Mouse (Mus musculus): ENCODE measurements around the gene H2afy2. TPM values are rescaled to one million over a fixed set of nuclear protein-coding genes. Genes with fewer than 3 reads are reported as not detected.

H2afy2 gene
- polyA plus RNA-seq, 1 experiment from 2014 or later: 235 TPM

GRCm38 (mm10) chr10:61729181-61729580, 54.8 kb downstream of the H2afy2 start:
- no peak overlapping the region for H3K4me3 ChIP-seq (ENCODE audit: low read depth, low read length)
- no peak for DNase-seq (ENCODE audit: low spot score)
- ATAC-seq (ENCODE audit: low FRiP score): no peak
- no peak overlapping the region for H3K4me2 ChIP-seq (replicated peaks; ENCODE audit: low read depth, low read length)
- H3K27me3 ChIP-seq (ENCODE audit: control insufficient read depth, insufficient read depth, low read length): no peaks in the 10 kb centered on the region
- no peaks in the 10 kb centered on the region for H3K36me3 ChIP-seq (ENCODE audit: control insufficient read depth, insufficient read depth, low read length)
- no peaks in the 10 kb centered on the region for H3K9me3 ChIP-seq (ENCODE audit: control insufficient read depth, low read length)
- no peak overlapping the region for H3K27ac ChIP-seq (ENCODE audit: low read depth, low read length)
- H3K4me1 ChIP-seq (replicated peaks; ENCODE audit: control insufficient read depth, insufficient read depth, low read length): no peaks in the 10 kb centered on the region
- 77% methylated on average over 11 of the region's 11 CpGs for WGBS
- H3K9ac ChIP-seq (ENCODE audit: low read depth, low read length): no peak overlapping the region

GRCm38 (mm10) chr10:61723271-61723670, 60.7 kb downstream of the H2afy2 start:
- H3K4me2 ChIP-seq (replicated peaks; ENCODE audit: low read depth, low read length): no peak overlapping the region
- no peaks in the 10 kb centered on the region for H3K27me3 ChIP-seq (ENCODE audit: control insufficient read depth, insufficient read depth, low read length)
- no peak for ATAC-seq (ENCODE audit: low FRiP score)
- H3K4me3 ChIP-seq (ENCODE audit: low read depth, low read length): no peak overlapping the region
- H3K36me3 ChIP-seq (ENCODE audit: control insufficient read depth, insufficient read depth, low read length): no peaks in the 10 kb centered on the region
- no peak overlapping the region for H3K9ac ChIP-seq (ENCODE audit: low read depth, low read length)
- 76% methylated on average over 6 of the region's 6 CpGs for WGBS
- no peak overlapping the region for H3K27ac ChIP-seq (ENCODE audit: low read depth, low read length)
- no peaks in the 10 kb centered on the region for H3K4me1 ChIP-seq (replicated peaks; ENCODE audit: control insufficient read depth, insufficient read depth, low read length)
- no peak for DNase-seq (ENCODE audit: low spot score)
- H3K9me3 ChIP-seq (ENCODE audit: control insufficient read depth, low read length): no peaks in the 10 kb centered on the region

DNA sequence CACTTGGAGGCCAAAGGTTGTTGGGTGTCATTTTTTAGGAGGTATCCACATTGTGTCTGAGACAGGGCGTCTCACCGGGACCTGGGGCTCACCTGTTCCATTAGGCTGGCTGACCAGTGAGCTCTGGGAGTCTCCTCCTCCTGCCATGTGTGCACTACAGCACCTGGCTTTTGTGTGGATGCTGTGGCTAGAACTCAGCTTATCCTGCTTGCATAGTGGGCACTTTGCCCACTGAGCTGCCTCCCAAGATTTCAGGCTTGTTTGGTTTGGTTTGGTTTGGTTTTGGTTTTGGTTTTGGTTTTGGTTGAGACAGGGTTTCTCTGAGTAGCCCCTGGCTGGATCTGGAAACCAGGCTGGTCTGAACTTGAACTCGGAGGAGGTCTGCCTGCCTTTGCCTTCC, 61.7 kb downstream of the H2afy2 start:
- DNase-seq (ENCODE audit: low spot score) (no peak), ATAC-seq (ENCODE audit: low FRiP score) (no peak)
- no peaks in the 10 kb centered on the region for H3K4me1 ChIP-seq (replicated peaks; ENCODE audit: control insufficient read depth, insufficient read depth, low read length)
- WGBS: 79% methylated on average over 3 of the region's 3 CpGs
- H3K36me3 ChIP-seq (ENCODE audit: control insufficient read depth, insufficient read depth, low read length): no peaks in the 10 kb centered on the region
- H3K4me2 ChIP-seq (replicated peaks; ENCODE audit: low read depth, low read length): no peak overlapping the region
- no peaks in the 10 kb centered on the region for H3K27me3 ChIP-seq (ENCODE audit: control insufficient read depth, insufficient read depth, low read length)
- no peak overlapping the region for H3K4me3 ChIP-seq (ENCODE audit: low read depth, low read length)
- H3K9me3 ChIP-seq (ENCODE audit: control insufficient read depth, low read length): no peaks in the 10 kb centered on the region
- no peak overlapping the region for H3K9ac ChIP-seq (ENCODE audit: low read depth, low read length)
- no peak overlapping the region for H3K27ac ChIP-seq (ENCODE audit: low read depth, low read length)

GRCm38 (mm10) chr10:61720331-61720730, 63.6 kb downstream of the H2afy2 start:
- Histone ChIP-seq H3K4me1 (replicated peaks; ENCODE audit: control insufficient read depth, insufficient read depth, low read length) (no peaks in the 10 kb centered on the region), H3K27me3 (ENCODE audit: control insufficient read depth, insufficient read depth, low read length) (peaks cover 4% of the 10 kb centered on the region), H3K36me3 (ENCODE audit: control insufficient read depth, insufficient read depth, low read length) (no peaks in the 10 kb centered on the region), H3K4me2 (replicated peaks; ENCODE audit: low read depth, low read length) (no peak overlapping the region), H3K9me3 (ENCODE audit: control insufficient read depth, low read length) (no peaks in the 10 kb centered on the region), H3K9ac (ENCODE audit: low read depth, low read length) (no peak overlapping the region), H3K27ac (ENCODE audit: low read depth, low read length) (no peak overlapping the region), H3K4me3 (ENCODE audit: low read depth, low read length) (no peak overlapping the region)
- WGBS: 89% methylated on average over 7 of the region's 7 CpGs
- DNase-seq (ENCODE audit: low spot score) (no peak), ATAC-seq (ENCODE audit: low FRiP score) (no peak)

DNA sequence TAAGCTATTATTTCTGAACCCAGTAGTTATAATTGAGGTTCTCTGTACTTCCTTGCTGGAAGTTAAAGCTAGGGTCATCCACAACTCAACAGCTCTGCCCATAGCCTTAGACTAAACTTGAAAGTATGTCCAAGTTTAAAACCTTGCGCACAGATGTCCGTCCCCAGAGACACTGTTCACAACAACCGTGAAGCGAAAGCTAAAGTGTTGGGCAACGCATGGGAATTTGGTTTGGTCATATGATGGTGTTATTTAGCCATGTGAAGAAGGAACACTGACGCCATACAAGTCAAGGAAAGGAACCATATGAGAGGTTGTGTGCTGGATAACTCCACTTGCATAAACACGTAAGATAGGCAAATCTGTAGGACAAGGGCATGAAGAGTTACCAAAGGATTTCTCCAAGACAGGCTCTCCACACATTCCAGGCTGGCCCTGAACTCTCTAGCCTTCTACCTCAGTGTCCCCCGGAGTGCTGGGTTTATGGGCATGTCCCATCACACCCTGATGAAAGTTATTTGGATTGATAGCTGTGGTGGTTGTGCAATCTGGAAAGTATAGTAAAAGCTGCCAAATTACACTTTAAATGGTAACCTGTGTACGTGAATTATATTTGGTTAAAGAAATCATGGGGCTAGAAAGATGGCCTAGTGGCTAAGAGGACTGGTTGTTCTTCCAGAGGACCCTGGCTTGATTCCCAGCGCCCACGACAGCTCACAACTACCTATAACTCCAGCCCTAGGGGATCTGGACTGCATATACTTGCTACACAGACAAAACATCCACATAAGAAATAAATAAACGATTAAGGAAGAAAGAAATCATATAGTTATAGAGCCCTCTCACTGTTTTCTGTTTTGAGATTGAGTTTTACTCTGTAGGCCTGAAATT, 66.3 kb downstream of the H2afy2 start:
- no peaks in the 10 kb centered on the region for H3K9me3 ChIP-seq (ENCODE audit: control insufficient read depth, low read length)
- peaks cover 4% of the 10 kb centered on the region for H3K27me3 ChIP-seq (ENCODE audit: control insufficient read depth, insufficient read depth, low read length)
- no peaks in the 10 kb centered on the region for H3K4me1 ChIP-seq (replicated peaks; ENCODE audit: control insufficient read depth, insufficient read depth, low read length)
- no peak overlapping the region for H3K9ac ChIP-seq (ENCODE audit: low read depth, low read length)
- ATAC-seq (ENCODE audit: low FRiP score) (no peak), DNase-seq (ENCODE audit: low spot score) (no peak)
- WGBS: 89% methylated on average over 12 of the region's 12 CpGs
- no peak overlapping the region for H3K27ac ChIP-seq (ENCODE audit: low read depth, low read length)
- H3K4me2 ChIP-seq (replicated peaks; ENCODE audit: low read depth, low read length): no peak overlapping the region
- H3K4me3 ChIP-seq (ENCODE audit: low read depth, low read length): no peak overlapping the region
- H3K36me3 ChIP-seq (ENCODE audit: control insufficient read depth, insufficient read depth, low read length): no peaks in the 10 kb centered on the region

DNA sequence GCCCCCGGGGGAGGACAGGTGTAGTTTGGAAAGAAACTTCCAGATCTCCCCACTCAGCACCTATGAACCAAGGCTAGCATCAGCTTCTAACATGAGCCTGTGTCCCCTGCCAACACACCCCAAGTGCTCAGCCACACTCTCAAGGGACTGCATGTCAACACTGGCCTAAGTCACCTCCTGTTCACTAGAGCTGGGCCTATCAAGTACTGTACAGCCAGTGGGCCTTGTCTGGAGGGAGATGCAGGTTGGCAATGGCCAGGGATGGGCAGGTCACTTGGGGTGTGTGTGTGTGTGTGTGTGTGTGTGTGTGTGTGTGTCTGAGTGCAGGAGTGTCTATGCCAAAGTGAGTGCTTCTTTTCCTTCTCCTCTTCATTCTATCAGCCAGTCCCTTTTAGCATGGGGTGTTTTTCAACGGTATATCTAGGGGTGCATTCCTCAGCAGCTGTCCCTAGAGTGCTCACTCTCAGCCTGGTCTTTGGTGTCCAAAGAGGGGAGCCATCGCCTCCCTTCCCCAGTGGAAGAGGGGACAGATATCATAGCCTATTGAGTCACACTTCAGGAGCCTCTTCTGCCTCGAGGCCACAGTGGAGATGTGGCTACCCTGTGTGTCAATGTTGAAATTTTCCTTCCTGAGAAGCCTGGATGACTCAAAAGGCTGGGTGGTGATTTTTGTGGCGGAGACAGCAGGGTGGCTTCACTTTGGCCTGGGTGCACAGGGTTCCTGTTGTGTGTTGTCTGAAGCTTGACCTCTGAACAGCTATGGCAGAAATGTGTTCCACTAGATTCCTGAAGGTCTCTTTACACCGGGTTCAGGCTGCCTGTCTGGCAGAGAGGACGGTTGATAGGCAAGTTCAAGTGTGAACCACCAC, 67.7 kb downstream of the H2afy2 start:
- 73% methylated on average over 7 of the region's 7 CpGs for WGBS
- Histone ChIP-seq H3K4me1 (replicated peaks; ENCODE audit: control insufficient read depth, insufficient read depth, low read length) (no peaks in the 10 kb centered on the region), H3K36me3 (ENCODE audit: control insufficient read depth, insufficient read depth, low read length) (no peaks in the 10 kb centered on the region), H3K27me3 (ENCODE audit: control insufficient read depth, insufficient read depth, low read length) (peaks cover 4% of the 10 kb centered on the region), H3K4me3 (ENCODE audit: low read depth, low read length) (no peak overlapping the region), H3K9ac (ENCODE audit: low read depth, low read length) (no peak overlapping the region), H3K9me3 (ENCODE audit: control insufficient read depth, low read length) (no peaks in the 10 kb centered on the region), H3K4me2 (replicated peaks; ENCODE audit: low read depth, low read length) (no peak overlapping the region), H3K27ac (ENCODE audit: low read depth, low read length) (no peak overlapping the region)
- no peak for ATAC-seq (ENCODE audit: low FRiP score)
- no peak for DNase-seq (ENCODE audit: low spot score)

DNA sequence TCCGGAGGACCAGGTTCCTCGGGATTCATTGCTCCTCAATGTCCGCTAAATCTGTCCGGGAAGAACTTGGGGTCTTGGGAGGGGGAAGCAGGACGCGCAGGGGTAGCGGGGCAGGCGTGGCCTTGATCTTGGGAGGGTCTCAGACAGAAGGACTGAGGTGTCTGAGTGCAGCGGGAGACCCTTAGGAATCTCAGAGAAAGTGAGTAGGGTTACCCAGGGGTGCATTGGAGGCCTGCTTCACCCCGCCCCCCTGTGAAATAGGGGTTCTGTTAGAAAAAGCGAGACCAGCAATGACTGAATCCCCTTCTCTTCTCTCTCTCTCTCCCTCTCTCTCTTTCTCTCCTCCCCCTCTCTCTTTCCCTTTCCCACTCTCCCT, 68.5 kb downstream of the H2afy2 start:
- Histone ChIP-seq H3K4me1 (replicated peaks; ENCODE audit: control insufficient read depth, insufficient read depth, low read length) (no peaks in the 10 kb centered on the region), H3K27ac (ENCODE audit: low read depth, low read length) (no peak overlapping the region), H3K27me3 (ENCODE audit: control insufficient read depth, insufficient read depth, low read length) (peaks cover 4% of the 10 kb centered on the region), H3K4me3 (ENCODE audit: low read depth, low read length) (peak overlapping the region; percentile 44), H3K9ac (ENCODE audit: low read depth, low read length) (peak overlapping the region; percentile 21), H3K9me3 (ENCODE audit: control insufficient read depth, low read length) (no peaks in the 10 kb centered on the region), H3K36me3 (ENCODE audit: control insufficient read depth, insufficient read depth, low read length) (no peaks in the 10 kb centered on the region), H3K4me2 (replicated peaks; ENCODE audit: low read depth, low read length) (peak overlapping the region; percentile 81)
- WGBS: 3% methylated on average over 11 of the region's 11 CpGs
- DNase-seq (ENCODE audit: low spot score) (no peak), ATAC-seq (ENCODE audit: low FRiP score) (peak; percentile 30)

DNA sequence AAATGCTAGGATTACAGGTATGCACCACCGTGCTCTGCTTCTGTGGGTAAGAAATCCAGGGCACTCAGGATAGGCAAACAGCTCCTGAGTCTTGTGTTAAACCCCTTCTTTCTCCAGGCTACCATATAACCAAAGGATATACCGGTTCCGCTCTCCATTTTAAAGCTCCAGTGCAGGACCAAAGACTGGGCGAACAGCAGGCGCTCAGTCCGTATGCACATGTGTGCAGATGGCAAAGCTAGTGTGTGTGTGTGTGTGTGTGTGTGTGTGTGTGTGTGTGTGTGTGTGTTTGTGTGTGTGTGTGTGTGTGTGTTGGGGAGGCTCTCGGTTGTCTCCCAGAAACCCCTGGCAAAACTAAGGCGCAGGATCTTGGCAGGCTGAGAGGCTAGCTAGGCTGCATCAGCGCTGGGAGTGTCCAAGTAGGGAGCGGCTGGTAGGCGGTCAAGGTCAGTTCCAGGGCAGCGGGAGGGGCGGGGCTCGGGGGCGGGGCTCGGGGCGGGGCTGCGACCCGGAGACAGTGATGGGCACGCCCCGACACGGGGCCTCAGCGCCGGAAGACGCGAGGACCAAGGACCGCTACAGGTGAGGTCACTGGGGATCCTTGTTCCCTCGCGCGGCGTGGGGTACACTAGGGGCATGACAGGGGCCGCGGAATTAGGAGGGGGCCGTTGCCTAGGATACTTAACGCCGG, 69.0 kb downstream of the H2afy2 start, which contains the start of gene Aifm2:
Aifm2 (plus strand) TSS at position 493 of the 691 bp plus-strand sequence.
- peak; percentile 69 for DNase-seq (ENCODE audit: low spot score)

More for the DNA sequence above, 69.0 kb downstream of the H2afy2 start, which contains the start of gene Aifm2:
- Histone ChIP-seq H3K9ac (ENCODE audit: low read depth, low read length) (peak within 1 kb of the TSS; percentile 21), H3K4me3 (ENCODE audit: low read depth, low read length) (peak within 1 kb of the TSS; percentile 44), H3K9me3 (ENCODE audit: control insufficient read depth, low read length) (no peaks in the 10 kb centered on the region), H3K4me1 (replicated peaks; ENCODE audit: control insufficient read depth, insufficient read depth, low read length) (no peaks in the 10 kb centered on the region), H3K27ac (ENCODE audit: low read depth, low read length) (no peak within 1 kb of the TSS), H3K27me3 (ENCODE audit: control insufficient read depth, insufficient read depth, low read length) (peaks cover 4% of the 10 kb centered on the region), H3K4me2 (replicated peaks; ENCODE audit: low read depth, low read length) (peak within 1 kb of the TSS; percentile 81), H3K36me3 (ENCODE audit: control insufficient read depth, insufficient read depth, low read length) (no peaks in the 10 kb centered on the region)
- 15% methylated on average over 33 of the region's 36 CpGs for WGBS
- peak; percentile 75 for ATAC-seq (ENCODE audit: low FRiP score)
